Mouse (Mus musculus) ES-Bruce4 (cell line): ENCODE results near the gene Nynrin. TPM values are rescaled to one million over a fixed set of nuclear protein-coding genes. Genes with fewer than 3 reads are reported as not detected.

ENCODE experiments used
- H3K27ac ChIP-seq: 2 replicates; pipeline ENCODE4 v1.5.1; 2012; ENCODE audit warnings: low read length, inconsistent platforms; ENCODE audit not compliant: insufficient read depth
- H3K27me3 ChIP-seq: 2 replicates; pipeline ENCODE4 v1.6.1; 2012; ENCODE audit warnings: mild to moderate bottlenecking, low read length, inconsistent platforms; ENCODE audit not compliant: control insufficient read depth, poor library complexity, insufficient read depth, severe bottlenecking
- H3K36me3 ChIP-seq: 2 replicates; pipeline ENCODE4 v1.6.1; 2012; ENCODE audit warnings: inconsistent platforms, mild to moderate bottlenecking, low read length, moderate library complexity; ENCODE audit not compliant: control insufficient read depth, poor library complexity, insufficient read depth, severe bottlenecking
- H3K4me1 ChIP-seq: one replicate; pipeline ENCODE4 v1.8.1; 2011; ENCODE audit warnings: low read length; ENCODE audit not compliant: control insufficient read depth, insufficient read depth
- H3K4me3 ChIP-seq: 2 replicates; pipeline ENCODE4 v1.5.1; 2011; ENCODE audit warnings: low read depth, mild to moderate bottlenecking, low read length
- H3K9ac ChIP-seq: 2 replicates; pipeline ENCODE4 v1.6.1; 2012; ENCODE audit warnings: low read depth, mild to moderate bottlenecking, inconsistent platforms; ENCODE audit not compliant: poor library complexity, severe bottlenecking
- H3K9me3 ChIP-seq: replicated peaks from 2 replicates; pipeline ENCODE4 v1.6.1; 2012; ENCODE audit warnings: mild to moderate bottlenecking, low read length, inconsistent platforms; ENCODE audit not compliant: control insufficient read depth, poor library complexity, insufficient read depth, severe bottlenecking
- CTCF ChIP-seq: IDR thresholded peaks from one replicate; pipeline ENCODE4 v1.8.1; 2011; ENCODE audit warnings: low read depth, low read length
- EP300 ChIP-seq: IDR thresholded peaks from 2 replicates; pipeline ENCODE4 v1.6.1; 2011; ENCODE audit warnings: low read depth, low read length; ENCODE audit not compliant: insufficient read depth
- POLR2A ChIP-seq: IDR thresholded peaks from one replicate; pipeline ENCODE4 v1.8.1; 2011; ENCODE audit warnings: low read length; ENCODE audit not compliant: insufficient read depth
- polyA plus RNA-seq: library from polyadenylated mRNA; stranded (reverse); fragments of >200 nt; gene quantifications from 2 replicates; pipeline ENCODE4 v1.2.4, GENCODE M21; 2011; ENCODE audit warnings: low read depth; ENCODE audit not compliant: missing spikeins, insufficient read depth, insufficient read length

Gene Nynrin
- polyA plus RNA-seq, 1 experiment: 24.6 TPM

GRCm38 (mm10) chr14:55834808-55835533 lies 18.8 kb upstream of the Nynrin start:
- Histone ChIP-seq H3K9me3 (no peaks in the 10 kb centered on the region), H3K36me3 (no peaks in the 10 kb centered on the region), H3K4me3 (peak overlapping the region; percentile 2), H3K9ac (no peak overlapping the region), H3K4me1 (peaks cover 37% of the 10 kb centered on the region), H3K27me3 (no peaks in the 10 kb centered on the region), H3K27ac (peak overlapping the region; percentile 84)
- TF ChIP-seq POLR2A (no peak), CTCF (no peak), EP300 (0 out of 2 replicates have a peak, but pooled peaks have one; percentile 35)

GRCm38 (mm10) chr14:55838312-55838711 lies 15.5 kb upstream of the Nynrin start:
- H3K4me3 ChIP-seq: no peak overlapping the region
- no peak overlapping the region for H3K27ac ChIP-seq
- peaks cover 18% of the 10 kb centered on the region for H3K4me1 ChIP-seq
- no peaks in the 10 kb centered on the region for H3K9me3 ChIP-seq
- no peaks in the 10 kb centered on the region for H3K36me3 ChIP-seq
- TF ChIP-seq EP300 (no peak), POLR2A (no peak), CTCF (no peak)
- no peak overlapping the region for H3K9ac ChIP-seq
- H3K27me3 ChIP-seq: no peaks in the 10 kb centered on the region

- H3K27ac ChIP-seq: no peak overlapping the region
- TF ChIP-seq EP300: no peak
- TF ChIP-seq CTCF: no peak
- no peak for TF ChIP-seq POLR2A
- no peak overlapping the region for H3K9ac ChIP-seq
- no peaks in the 10 kb centered on the region for H3K36me3 ChIP-seq
- no peaks in the 10 kb centered on the region for H3K9me3 ChIP-seq
- H3K4me1 ChIP-seq: peaks cover 14% of the 10 kb centered on the region
- H3K27me3 ChIP-seq: no peaks in the 10 kb centered on the region
- no peak overlapping the region for H3K4me3 ChIP-seq
Observed at GRCm38 (mm10) chr14:55838740-55839139, 15.1 kb upstream of the Nynrin start.

GRCm38 (mm10) chr14:55840853-55841366 lies 12.9 kb upstream of the Nynrin start:
- no peaks in the 10 kb centered on the region for H3K36me3 ChIP-seq
- H3K4me3 ChIP-seq: no peak overlapping the region
- TF ChIP-seq POLR2A (no peak), CTCF (no peak), EP300 (no peak)
- peaks cover 4% of the 10 kb centered on the region for H3K4me1 ChIP-seq
- no peak overlapping the region for H3K9ac ChIP-seq
- no peaks in the 10 kb centered on the region for H3K9me3 ChIP-seq
- peak overlapping the region; percentile 58 for H3K27ac ChIP-seq
- no peaks in the 10 kb centered on the region for H3K27me3 ChIP-seq

- Histone ChIP-seq H3K9me3 (no peaks in the 10 kb centered on the region), H3K27me3 (no peaks in the 10 kb centered on the region), H3K4me3 (no peak overlapping the region), H3K27ac (no peak overlapping the region), H3K36me3 (no peaks in the 10 kb centered on the region), H3K9ac (no peak overlapping the region), H3K4me1 (peaks cover 7% of the 10 kb centered on the region)
- no peak for TF ChIP-seq CTCF
- no peak for TF ChIP-seq POLR2A
Observed at GRCm38 (mm10) chr14:55842794-55843193, 11.0 kb upstream of the Nynrin start.

- Histone ChIP-seq H3K4me3 (no peak overlapping the region), H3K9ac (no peak overlapping the region), H3K9me3 (no peaks in the 10 kb centered on the region), H3K27ac (no peak overlapping the region), H3K36me3 (no peaks in the 10 kb centered on the region), H3K27me3 (no peaks in the 10 kb centered on the region), H3K4me1 (peaks cover 4% of the 10 kb centered on the region)
- TF ChIP-seq CTCF: no peak
- TF ChIP-seq EP300: no peak
- TF ChIP-seq POLR2A: no peak
Observed at GRCm38 (mm10) chr14:55845506-55846294, 8.1 kb upstream of the Nynrin start.
